Mouse (Mus musculus): ENCODE data around the gene Ube2i.

GRCm38 (mm10) chr17:25285033-25285432, 10.6 kb upstream of the Ube2i start:
- TF ChIP-seq MYOD1 (IDR thresholded peaks at IDR 0.05; ENCODE audit: control insufficient read depth in 1 of 3, insufficient read length in 2 of 3, low read depth in 2 of 3) (no peak), POLR2A (IDR thresholded peaks at IDR 0.05; ENCODE audit: insufficient read length, low read depth) (no peak), SRF (IDR thresholded peaks at IDR 0.05; ENCODE audit: control insufficient read depth, insufficient read length, low read depth) (no peak), TCF3 (IDR thresholded peaks at IDR 0.05; ENCODE audit: insufficient read length, low read depth) (no peak), MYOG (IDR thresholded peaks at IDR 0.05; ENCODE audit: control insufficient read depth in 1 of 3, insufficient read depth in 1 of 3, insufficient read length in 2 of 3, low read depth in 2 of 3) (no peak)

All from myocyte (in vitro differentiated cells).